Mouse (Mus musculus) activated CD4-positive, CD25-positive, alpha-beta regulatory T cell, adult 4 months (primary cell): ENCODE results near the gene Gm7030. TPM values are rescaled to one million over a fixed set of nuclear protein-coding genes. Genes with fewer than 3 reads are reported as not detected.
"Not testable (repeated sequence)": the region's sequence is repeated elsewhere in the genome, so short reads cannot be mapped to it uniquely, and the experiment has no call there.

ENCODE experiments used
- ATAC-seq: one replicate; pipeline ENCODE4 v1.8.0; 2017
- polyA plus RNA-seq, 2 experiments: library from polyadenylated mRNA; unstranded; fragments of 100-300 nt; shearing (Covaris generic); gene quantifications; one replicate each; pipeline ENCODE4 v1.2.1; 2017

Gene Gm7030
- not detected for polyA plus RNA-seq

GRCm38 (mm10) chr17:36128968-36129817 is at the start of gene Gm7030:
Gene Gm7030, minus strand, starts transcription at chr17:36129425.
- not testable (repeated sequence) for ATAC-seq

- ATAC-seq = peak; percentile 52
Observed at GRCm38 (mm10) chr17:36178938-36179337, 49.7 kb upstream of the Gm7030 start.

GRCm38 (mm10) chr17:36176132-36176531 is 46.9 kb upstream of the Gm7030 start:
- ATAC-seq = not testable (repeated sequence)

- no peak for ATAC-seq
Observed at GRCm38 (mm10) chr17:36170287-36170814, 41.1 kb upstream of the Gm7030 start.

GRCm38 (mm10) chr17:36169753-36170152 is 40.5 kb upstream of the Gm7030 start:
- ATAC-seq = no peak

- not testable (repeated sequence) for ATAC-seq
Observed at GRCm38 (mm10) chr17:36169094-36169493, 39.9 kb upstream of the Gm7030 start.

GRCm38 (mm10) chr17:36168039-36168652 is 38.9 kb upstream of the Gm7030 start, which contains the start of gene Gm8909:
Gene Gm8909, minus strand, starts transcription at chr17:36168537.
- ATAC-seq = no peak

- ATAC-seq = peak; percentile 72
Observed at GRCm38 (mm10) chr17:36167306-36168038, 38.2 kb upstream of the Gm7030 start.

- not testable (repeated sequence) for ATAC-seq
Observed at GRCm38 (mm10) chr17:36166901-36167300, 37.7 kb upstream of the Gm7030 start.

GRCm38 (mm10) chr17:36161129-36162051 is 32.2 kb upstream of the Gm7030 start:
- ATAC-seq = no peak

- not testable (repeated sequence) for ATAC-seq
Observed at GRCm38 (mm10) chr17:36158264-36158663, 29.0 kb upstream of the Gm7030 start.

GRCm38 (mm10) chr17:36157782-36158181 is 28.6 kb upstream of the Gm7030 start:
- ATAC-seq = not testable (repeated sequence)

- ATAC-seq = no peak
Observed at GRCm38 (mm10) chr17:36154271-36155149, 25.3 kb upstream of the Gm7030 start.

- ATAC-seq = not testable (repeated sequence)
Observed at GRCm38 (mm10) chr17:36151200-36151599, 22.0 kb upstream of the Gm7030 start.

GRCm38 (mm10) chr17:36148468-36148867 is 19.2 kb upstream of the Gm7030 start:
- not testable (repeated sequence) for ATAC-seq

GRCm38 (mm10) chr17:36146937-36147336 is 17.7 kb upstream of the Gm7030 start:
- ATAC-seq = not testable (repeated sequence)

- ATAC-seq = not testable (repeated sequence)
Observed at GRCm38 (mm10) chr17:36145861-36146156, 16.6 kb upstream of the Gm7030 start.

GRCm38 (mm10) chr17:36145111-36145860 is 16.1 kb upstream of the Gm7030 start:
- ATAC-seq = peak; percentile 69

- ATAC-seq = not testable (repeated sequence)
Observed at GRCm38 (mm10) chr17:36136299-36136848, 7.1 kb upstream of the Gm7030 start.
